Mouse (Mus musculus): ENCODE data around the gene BC025920. TPM values are rescaled to one million over a fixed set of nuclear protein-coding genes. Genes with fewer than 3 reads are reported as not detected.
A peak's percentile ranks its signal among the peaks of the same experiment; 100 is the strongest.

BC025920 gene
- polyA plus RNA-seq, 1 experiment from 2014 or later: 0.63 TPM

- no peak overlapping the region for H3K27ac ChIP-seq (replicated peaks; ENCODE audit: low read depth, low read length)
- peaks cover 49% of the 10 kb centered on the region for H3K4me1 ChIP-seq (ENCODE audit: control insufficient read depth, insufficient read depth, low read length)
- H3K9me3 ChIP-seq (ENCODE audit: control insufficient read depth, low read length): no peaks in the 10 kb centered on the region
- H3K36me3 ChIP-seq (ENCODE audit: control insufficient read depth, insufficient read depth, low read length): peaks cover 14% of the 10 kb centered on the region
- no peak overlapping the region for H3K4me3 ChIP-seq (ENCODE audit: low read depth, low read length)
- DNase-seq (ENCODE audit: low spot score): no peak
- no peak overlapping the region for H3K9ac ChIP-seq (ENCODE audit: low read length)
- 40% methylated on average over 6 of the region's 6 CpGs for WGBS
- H3K27me3 ChIP-seq (ENCODE audit: control insufficient read depth, insufficient read depth, low read length): no peaks in the 10 kb centered on the region
- H3K4me2 ChIP-seq (ENCODE audit: low read depth, severe bottlenecking): peak overlapping the region; percentile 55; the same call in 1 of the 2 replicates
- no peak for ATAC-seq (ENCODE audit: insufficient number of reproducible peaks, low FRiP score, low TSS enrichment, low read depth)
Observed at GRCm38 (mm10) chr10:81563481-81563880, 42.6 kb upstream of the BC025920 start.

- Histone ChIP-seq H3K4me1 (ENCODE audit: control insufficient read depth, insufficient read depth, low read length) (peaks cover 52% of the 10 kb centered on the region), H3K9me3 (ENCODE audit: control insufficient read depth, low read length) (no peaks in the 10 kb centered on the region), H3K27ac (replicated peaks; ENCODE audit: low read depth, low read length) (peak overlapping the region; percentile 62), H3K9ac (ENCODE audit: low read length) (0 out of 2 replicates have a peak overlapping the region, but pooled peaks have one; percentile 40), H3K4me2 (ENCODE audit: low read depth, severe bottlenecking) (peak overlapping the region; percentile 55), H3K27me3 (ENCODE audit: control insufficient read depth, insufficient read depth, low read length) (no peaks in the 10 kb centered on the region), H3K4me3 (ENCODE audit: low read depth, low read length) (peak overlapping the region; percentile 26), H3K36me3 (ENCODE audit: control insufficient read depth, insufficient read depth, low read length) (peaks cover 14% of the 10 kb centered on the region)
- 0 out of 2 replicates have a peak, but pooled peaks have one; percentile 5 for ATAC-seq (ENCODE audit: insufficient number of reproducible peaks, low FRiP score, low TSS enrichment, low read depth)
- peak; percentile 66 for DNase-seq (ENCODE audit: low spot score)
- WGBS: 3% methylated on average over 10 of the region's 10 CpGs
Observed at GRCm38 (mm10) chr10:81564216-81564615, 41.9 kb upstream of the BC025920 start.

DNA sequence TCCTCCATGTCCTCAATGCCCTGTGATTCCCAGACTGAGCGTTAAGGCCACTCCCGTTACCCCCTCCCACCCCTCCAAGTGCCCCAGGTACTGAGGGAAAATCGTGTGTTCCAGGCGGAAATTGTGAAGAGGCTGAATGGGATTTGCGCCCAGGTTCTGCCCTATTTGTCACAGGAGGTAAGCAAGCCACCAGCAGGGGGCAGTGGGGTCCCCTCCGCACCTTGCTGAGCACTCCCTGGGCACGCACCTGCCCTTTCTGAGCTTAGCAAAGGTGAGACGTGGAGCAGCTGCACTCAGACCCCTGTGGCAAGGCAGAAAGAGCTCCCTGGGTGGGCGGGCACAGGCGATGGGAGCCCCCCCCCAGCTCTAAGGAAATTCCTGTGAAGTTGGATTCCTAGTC lies 41.3 kb upstream of the BC025920 start:
- Histone ChIP-seq H3K9ac (ENCODE audit: low read length) (no peak overlapping the region), H3K36me3 (ENCODE audit: control insufficient read depth, insufficient read depth, low read length) (peaks cover 14% of the 10 kb centered on the region), H3K27me3 (ENCODE audit: control insufficient read depth, insufficient read depth, low read length) (no peaks in the 10 kb centered on the region), H3K4me3 (ENCODE audit: low read depth, low read length) (no peak overlapping the region), H3K4me1 (ENCODE audit: control insufficient read depth, insufficient read depth, low read length) (peaks cover 58% of the 10 kb centered on the region), H3K27ac (replicated peaks; ENCODE audit: low read depth, low read length) (0 out of 2 replicates have a peak overlapping the region, but pooled peaks have one; percentile 8), H3K4me2 (ENCODE audit: low read depth, severe bottlenecking) (peak overlapping the region; percentile 15; the same call in 1 of the 2 replicates), H3K9me3 (ENCODE audit: control insufficient read depth, low read length) (no peaks in the 10 kb centered on the region)
- 10% methylated on average over 10 of the region's 10 CpGs for WGBS
- no peak for ATAC-seq (ENCODE audit: insufficient number of reproducible peaks, low FRiP score, low TSS enrichment, low read depth)
- DNase-seq (ENCODE audit: low spot score): peak; percentile 85

DNA sequence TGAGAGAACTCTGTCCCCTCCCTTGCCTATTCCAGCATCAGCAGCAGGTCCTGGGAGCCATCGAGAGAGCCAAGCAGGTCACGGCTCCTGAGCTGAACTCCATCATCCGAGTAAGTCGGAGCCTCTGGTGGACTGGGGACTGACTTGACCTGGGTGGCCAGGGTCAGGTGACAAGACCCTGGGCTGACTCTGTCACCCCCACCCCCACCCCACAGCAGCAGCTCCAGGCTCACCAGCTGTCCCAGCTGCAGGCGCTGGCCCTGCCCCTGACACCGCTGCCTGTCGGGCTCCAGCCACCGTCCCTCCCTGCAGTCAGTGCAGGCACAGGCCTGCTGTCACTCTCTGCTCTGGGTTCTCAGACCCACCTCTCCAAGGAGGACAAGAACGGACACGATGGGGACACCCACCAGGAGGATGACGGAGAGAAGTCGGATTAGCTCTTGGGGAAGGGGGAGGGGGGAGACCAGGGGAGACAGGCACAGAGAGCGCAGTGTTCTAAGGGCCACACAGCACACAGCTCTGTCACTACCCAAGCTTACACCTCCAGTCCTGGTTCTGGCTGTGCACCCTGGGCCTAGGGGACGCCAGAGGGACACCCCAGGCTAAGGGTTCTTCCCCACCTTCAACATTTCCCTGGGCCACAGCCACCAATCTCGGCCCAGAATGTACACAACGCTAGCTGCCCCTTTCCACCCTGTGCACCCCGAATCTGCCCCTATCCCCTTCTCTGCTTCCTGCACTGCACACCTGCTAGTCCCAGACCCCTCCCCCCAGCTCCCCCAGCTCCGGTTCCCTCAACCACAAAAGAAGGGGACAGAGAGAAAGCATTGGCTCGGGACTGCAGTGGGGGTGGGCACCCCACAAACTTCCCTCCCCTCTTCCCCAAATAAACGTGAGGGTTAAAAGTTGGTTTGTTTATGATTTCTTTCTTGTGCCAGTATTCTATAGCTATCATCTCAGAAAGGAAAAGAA lies 40.5 kb upstream of the BC025920 start:
- Histone ChIP-seq H3K9ac (ENCODE audit: low read length) (0 out of 2 replicates have a peak overlapping the region, but pooled peaks have one; percentile 17), H3K27me3 (ENCODE audit: control insufficient read depth, insufficient read depth, low read length) (no peaks in the 10 kb centered on the region), H3K36me3 (ENCODE audit: control insufficient read depth, insufficient read depth, low read length) (peaks cover 14% of the 10 kb centered on the region), H3K4me2 (ENCODE audit: low read depth, severe bottlenecking) (peak overlapping the region; percentile 15; the same call in 1 of the 2 replicates), H3K4me3 (ENCODE audit: low read depth, low read length) (no peak overlapping the region), H3K4me1 (ENCODE audit: control insufficient read depth, insufficient read depth, low read length) (peaks cover 66% of the 10 kb centered on the region), H3K27ac (replicated peaks; ENCODE audit: low read depth, low read length) (peak overlapping the region; percentile 30; the same call in 1 of the 2 replicates), H3K9me3 (ENCODE audit: control insufficient read depth, low read length) (no peaks in the 10 kb centered on the region)
- WGBS: 24% methylated on average over 20 of the region's 20 CpGs
- DNase-seq (ENCODE audit: low spot score): no peak
- ATAC-seq (ENCODE audit: insufficient number of reproducible peaks, low FRiP score, low TSS enrichment, low read depth): no peak

- WGBS: 10% methylated on average over 15 of the region's 16 CpGs
- H3K27me3 ChIP-seq (ENCODE audit: control insufficient read depth, insufficient read depth, low read length): peaks cover 6% of the 10 kb centered on the region; the same call in 1 of the 2 replicates
- peak overlapping the region; percentile 8; the same call in 1 of the 2 replicates for H3K4me2 ChIP-seq (ENCODE audit: low read depth, severe bottlenecking)
- H3K4me3 ChIP-seq (ENCODE audit: low read depth, low read length): no peak overlapping the region
- H3K27ac ChIP-seq (replicated peaks; ENCODE audit: low read depth, low read length): peak overlapping the region; percentile 87
- H3K9ac ChIP-seq (ENCODE audit: low read length): no peak overlapping the region
- peaks cover 65% of the 10 kb centered on the region for H3K4me1 ChIP-seq (ENCODE audit: control insufficient read depth, insufficient read depth, low read length)
- H3K36me3 ChIP-seq (ENCODE audit: control insufficient read depth, insufficient read depth, low read length): peaks cover 11% of the 10 kb centered on the region
- H3K9me3 ChIP-seq (ENCODE audit: control insufficient read depth, low read length): no peaks in the 10 kb centered on the region
- ATAC-seq (ENCODE audit: insufficient number of reproducible peaks, low FRiP score, low TSS enrichment, low read depth) (peak; percentile 2; the same call in 1 of the 2 replicates), DNase-seq (ENCODE audit: low spot score) (peak; percentile 78)
Observed at GRCm38 (mm10) chr10:81568381-81569191, 37.5 kb upstream of the BC025920 start.

DNA sequence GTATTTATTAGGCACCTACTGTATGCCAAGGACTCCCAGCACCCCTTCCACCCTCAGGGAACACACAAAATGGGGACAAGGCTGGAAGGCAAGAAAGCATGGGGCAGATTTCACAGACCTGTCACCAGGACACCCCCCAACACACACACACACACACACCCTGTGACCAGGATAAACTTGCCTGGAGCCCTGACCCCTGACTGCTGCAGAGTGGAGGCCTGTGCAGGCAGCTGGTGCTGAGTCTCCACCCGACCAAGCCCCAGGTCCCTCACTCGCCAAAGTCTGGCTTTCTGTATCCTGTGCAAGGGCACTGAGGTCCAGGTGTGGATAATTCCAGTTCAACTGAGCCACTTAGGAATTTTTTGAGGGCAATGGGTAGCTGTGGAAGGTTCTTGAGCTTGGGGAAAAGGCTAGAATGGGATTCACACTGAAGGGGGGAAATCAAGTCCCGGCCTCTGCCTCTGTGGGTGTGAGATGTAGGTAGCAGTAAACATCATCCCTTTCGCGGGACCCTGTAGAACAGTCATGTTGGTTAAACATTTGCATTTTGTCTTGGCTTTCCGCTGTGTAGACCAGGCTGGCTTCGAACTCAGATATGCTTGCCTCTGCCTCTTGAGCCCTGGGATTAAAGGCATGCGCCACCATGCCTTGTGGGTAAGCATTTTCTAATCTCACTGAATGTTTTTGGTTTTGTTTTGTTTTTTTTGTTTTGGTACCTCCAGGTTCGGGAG lies 36.4 kb upstream of the BC025920 start:
- no peak overlapping the region for H3K4me3 ChIP-seq (ENCODE audit: low read depth, low read length)
- WGBS: 36% methylated on average over 9 of the region's 9 CpGs
- H3K9ac ChIP-seq (ENCODE audit: low read length): no peak overlapping the region

DNA sequence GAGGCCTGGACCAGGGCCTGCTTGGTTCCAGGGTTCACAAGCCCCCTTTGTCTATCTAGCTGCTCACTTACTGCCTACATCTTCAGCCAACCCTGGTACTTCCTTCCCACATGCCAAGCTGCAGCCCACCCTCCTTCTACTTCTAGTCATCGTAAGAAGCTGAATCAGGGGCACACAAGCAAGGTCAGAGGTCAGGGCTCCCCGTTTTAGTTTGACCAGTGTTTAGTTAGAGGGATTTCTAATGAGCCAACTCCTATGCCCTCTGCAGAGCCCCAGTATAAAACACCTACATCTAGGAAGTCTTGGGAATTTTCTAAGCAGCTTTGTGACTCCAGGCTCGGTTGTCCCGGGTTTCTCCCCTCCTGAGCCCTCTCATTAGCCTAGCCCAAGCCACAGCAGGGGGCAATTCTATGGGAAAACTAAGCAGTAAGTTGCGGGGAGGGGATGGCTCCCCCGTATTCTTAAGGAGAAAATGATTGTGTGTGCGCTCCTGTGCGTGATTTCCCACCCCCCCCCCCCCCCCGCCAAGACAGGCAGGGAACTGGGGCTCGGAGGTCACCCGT lies 35.8 kb upstream of the BC025920 start:
- WGBS: 0% methylated on average over 9 of the region's 11 CpGs
- Histone ChIP-seq H3K27me3 (ENCODE audit: control insufficient read depth, insufficient read depth, low read length) (peaks cover 8% of the 10 kb centered on the region; the same call in 1 of the 2 replicates), H3K27ac (replicated peaks; ENCODE audit: low read depth, low read length) (peak overlapping the region; percentile 87), H3K9ac (ENCODE audit: low read length) (no peak overlapping the region), H3K4me2 (ENCODE audit: low read depth, severe bottlenecking) (peak overlapping the region; percentile 56), H3K4me3 (ENCODE audit: low read depth, low read length) (peak overlapping the region; percentile 19), H3K36me3 (ENCODE audit: control insufficient read depth, insufficient read depth, low read length) (peaks cover 6% of the 10 kb centered on the region), H3K4me1 (ENCODE audit: control insufficient read depth, insufficient read depth, low read length) (peaks cover 56% of the 10 kb centered on the region), H3K9me3 (ENCODE audit: control insufficient read depth, low read length) (no peaks in the 10 kb centered on the region)
- ATAC-seq (ENCODE audit: insufficient number of reproducible peaks, low FRiP score, low TSS enrichment, low read depth) (peak; percentile 32; the same call in 1 of the 2 replicates), DNase-seq (ENCODE audit: low spot score) (peak; percentile 78)

More for the DNA sequence above, 36.4 kb upstream of the BC025920 start:
- H3K9me3 ChIP-seq (ENCODE audit: control insufficient read depth, low read length): no peaks in the 10 kb centered on the region
- H3K27ac ChIP-seq (replicated peaks; ENCODE audit: low read depth, low read length): peak overlapping the region; percentile 87
- DNase-seq (ENCODE audit: low spot score) (no peak), ATAC-seq (ENCODE audit: insufficient number of reproducible peaks, low FRiP score, low TSS enrichment, low read depth) (no peak)
- H3K4me2 ChIP-seq (ENCODE audit: low read depth, severe bottlenecking): peak overlapping the region; percentile 56
- peaks cover 9% of the 10 kb centered on the region for H3K36me3 ChIP-seq (ENCODE audit: control insufficient read depth, insufficient read depth, low read length)
- H3K4me1 ChIP-seq (ENCODE audit: control insufficient read depth, insufficient read depth, low read length): peaks cover 58% of the 10 kb centered on the region
- peaks cover 8% of the 10 kb centered on the region; the same call in 1 of the 2 replicates for H3K27me3 ChIP-seq (ENCODE audit: control insufficient read depth, insufficient read depth, low read length)
